Mouse (Mus musculus): ENCODE measurements around the gene Kcnd3.

Gene Kcnd3

DNA sequence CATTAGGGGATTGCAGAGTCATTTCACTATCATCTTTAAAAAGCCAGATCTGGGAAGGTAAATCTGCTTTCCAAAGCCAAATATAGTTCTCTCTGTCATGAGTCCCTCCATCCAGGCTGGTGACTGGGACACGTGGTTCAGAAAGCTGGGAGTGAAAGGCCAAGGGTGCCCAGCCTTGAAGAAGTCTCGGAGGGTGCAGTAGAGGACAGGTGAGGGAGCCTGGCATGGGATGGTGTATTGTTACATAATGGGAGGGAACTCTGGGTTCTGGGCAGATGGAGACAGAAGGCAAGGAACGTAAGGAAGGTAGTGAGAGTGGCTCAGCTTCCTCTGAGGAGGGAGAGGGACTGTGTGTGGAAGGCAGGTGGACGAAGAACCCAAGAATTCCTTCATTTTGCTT, 5.5 kb downstream of the Kcnd3 start:
- no peak for DNase-seq (ENCODE audit: low spot score)

DNA sequence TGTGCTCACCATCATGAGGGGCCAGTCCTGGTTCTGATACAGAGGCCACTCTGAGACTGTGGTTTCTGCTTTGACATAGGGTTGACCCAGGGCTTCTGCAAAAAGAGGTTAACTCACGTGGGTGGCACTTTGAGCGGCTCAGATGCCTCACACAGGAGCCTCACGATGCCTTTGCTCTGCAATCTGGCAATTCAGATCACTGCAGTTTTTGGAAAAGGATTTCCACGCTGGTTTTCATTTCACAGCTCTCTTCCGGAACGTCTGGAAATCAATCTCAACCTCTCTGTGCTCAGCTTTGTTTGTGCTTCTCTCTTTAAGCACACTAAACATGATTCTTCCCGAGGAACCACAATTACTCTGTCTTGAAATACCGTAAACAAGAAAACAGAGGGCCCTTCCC, 14.4 kb downstream of the Kcnd3 start:
- no peak for DNase-seq (ENCODE audit: low spot score)

DNA sequence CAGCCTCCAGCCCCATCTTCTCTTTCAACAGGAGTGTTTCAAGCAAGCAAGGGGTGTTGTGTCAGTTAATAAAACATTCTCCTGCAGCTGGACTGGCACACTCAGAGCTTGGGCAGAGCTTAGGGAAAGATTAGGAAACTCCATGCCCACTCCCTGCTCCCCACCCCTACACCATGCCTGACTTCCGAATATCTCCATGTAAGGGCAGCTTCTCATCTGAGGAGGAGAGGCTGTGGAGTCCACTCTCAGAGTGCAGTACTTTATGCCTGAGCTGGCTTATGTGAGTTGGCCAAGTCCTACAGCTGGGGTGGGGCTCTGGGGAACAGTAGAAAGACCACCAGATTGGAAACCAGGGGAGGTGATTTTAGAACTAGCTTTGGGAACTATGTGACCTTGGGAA, 20.4 kb downstream of the Kcnd3 start:
- DNase-seq (ENCODE audit: low spot score) = no peak

DNA sequence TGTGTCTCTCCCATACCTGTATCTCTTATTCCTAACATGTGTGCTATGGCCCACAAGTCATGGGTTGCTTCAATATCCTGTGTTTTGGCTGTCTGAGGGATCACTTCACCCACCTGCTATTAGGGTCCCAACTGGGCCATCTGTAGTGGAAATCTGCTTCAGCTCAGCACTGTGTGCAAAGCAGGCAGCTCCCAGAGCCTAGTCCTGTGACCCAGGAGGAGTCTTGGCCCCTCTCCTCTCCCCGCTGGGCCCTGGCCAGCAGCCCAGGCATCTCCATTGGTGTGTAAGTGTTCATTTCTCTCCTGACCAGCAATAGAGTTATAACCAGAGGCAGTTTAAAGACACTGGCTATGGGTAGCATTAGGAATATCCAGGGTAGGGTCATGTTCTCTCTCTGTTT, 24.3 kb downstream of the Kcnd3 start:
- DNase-seq (ENCODE audit: low spot score) = no peak

DNA sequence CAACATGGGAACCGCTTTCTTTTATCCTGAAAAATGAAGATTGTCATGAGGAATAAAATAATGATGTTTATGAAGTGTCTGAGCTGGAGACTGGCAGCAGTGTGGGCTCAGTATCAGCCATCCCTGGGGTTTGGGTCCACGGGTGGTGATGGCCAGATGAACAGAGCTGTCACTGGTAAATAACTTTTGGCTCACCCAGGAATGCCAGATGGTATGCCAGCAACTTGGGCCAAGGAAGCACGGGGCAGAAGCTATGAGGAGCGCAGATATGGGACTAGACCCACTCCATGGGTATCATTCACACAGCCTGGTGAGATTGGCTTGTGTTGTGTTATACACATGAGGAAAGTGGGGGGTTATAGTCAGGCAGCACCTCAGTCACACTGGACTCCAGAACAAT, 26.7 kb downstream of the Kcnd3 start:
- DNase-seq (ENCODE audit: low spot score) = no peak

DNA sequence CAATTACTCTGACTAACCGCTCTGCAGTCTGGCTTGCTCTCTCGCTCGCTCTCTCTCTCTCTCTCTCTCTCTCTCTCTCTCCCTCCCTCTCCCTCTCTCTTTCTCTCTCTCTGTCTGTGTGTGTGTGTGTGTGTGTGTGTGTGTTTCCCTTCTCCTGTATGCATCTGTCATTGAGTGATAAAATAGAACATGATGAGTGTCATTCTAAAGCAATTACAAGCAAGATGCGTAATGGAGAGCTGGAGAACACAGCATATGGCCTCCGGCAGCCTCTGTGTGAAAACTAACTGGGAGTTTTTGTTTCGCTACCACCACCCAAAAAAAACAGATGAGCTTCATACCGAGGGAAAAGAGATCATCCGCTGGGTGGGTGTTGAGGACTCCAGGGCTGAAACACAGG, 29.3 kb downstream of the Kcnd3 start:
- DNase-seq (ENCODE audit: low spot score) = peak; percentile 54

DNA sequence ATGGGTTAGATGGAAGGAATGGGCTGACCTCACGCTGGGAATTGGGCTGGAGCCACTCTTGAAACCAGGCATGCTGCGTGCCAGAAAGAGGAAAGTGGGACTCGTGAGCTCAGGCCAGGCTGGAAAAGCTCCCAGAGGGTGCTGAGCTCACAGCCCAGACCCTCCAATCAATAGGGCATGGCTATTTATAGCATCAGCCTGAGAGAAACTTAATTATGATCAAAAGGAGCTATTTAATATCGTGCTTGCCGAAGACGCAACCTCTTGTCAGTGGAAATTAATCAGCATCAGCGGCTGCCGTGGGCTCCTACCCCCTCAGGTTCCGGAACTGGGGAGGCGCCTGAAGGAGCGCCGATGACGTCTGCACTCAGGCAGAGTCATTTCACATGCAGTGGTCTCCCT, 31.5 kb downstream of the Kcnd3 start:
- DNase-seq (ENCODE audit: low spot score) = no peak

DNA sequence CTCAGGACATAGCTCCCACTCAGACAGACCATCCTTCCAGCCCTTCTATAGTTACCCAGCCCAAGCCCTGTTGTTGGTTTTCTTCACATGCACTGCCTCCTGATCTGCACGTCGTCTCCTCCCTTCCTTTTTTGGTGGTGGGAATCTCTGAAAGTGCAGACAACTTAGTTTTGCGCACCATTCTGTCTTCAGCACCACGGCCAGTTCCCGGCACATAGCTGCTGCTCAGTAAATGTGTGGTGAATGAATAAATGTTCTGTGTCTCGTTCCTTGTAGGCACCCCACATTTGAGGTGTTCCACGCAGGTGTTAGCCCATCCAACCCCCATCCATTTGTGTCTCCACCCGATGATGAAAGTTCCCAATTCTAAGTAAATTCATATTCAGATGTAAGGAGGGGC, 35.0 kb downstream of the Kcnd3 start:
- DNase-seq (ENCODE audit: low spot score) = no peak

DNA sequence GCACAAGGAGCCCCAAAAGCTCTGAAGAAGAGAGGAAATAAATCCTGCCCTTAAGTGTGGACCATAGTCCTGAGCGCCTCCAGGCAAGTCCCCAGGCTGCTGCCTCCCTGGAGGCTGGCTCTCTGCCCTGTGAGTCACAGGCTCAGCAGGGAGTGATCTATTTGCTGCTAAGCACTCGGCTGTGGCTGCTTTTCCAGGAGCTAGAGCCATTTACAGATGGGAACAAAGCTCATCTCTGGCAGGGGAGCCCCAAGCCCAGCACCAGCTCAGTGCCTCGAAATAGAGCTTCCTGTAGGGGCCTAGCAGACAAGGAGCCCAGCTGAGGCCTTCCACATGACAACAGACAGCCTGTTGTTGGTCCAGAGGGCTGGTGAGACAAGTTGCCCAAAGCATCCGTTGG, 37.5 kb downstream of the Kcnd3 start:
- peak; percentile 78 for DNase-seq (ENCODE audit: low spot score)

DNA sequence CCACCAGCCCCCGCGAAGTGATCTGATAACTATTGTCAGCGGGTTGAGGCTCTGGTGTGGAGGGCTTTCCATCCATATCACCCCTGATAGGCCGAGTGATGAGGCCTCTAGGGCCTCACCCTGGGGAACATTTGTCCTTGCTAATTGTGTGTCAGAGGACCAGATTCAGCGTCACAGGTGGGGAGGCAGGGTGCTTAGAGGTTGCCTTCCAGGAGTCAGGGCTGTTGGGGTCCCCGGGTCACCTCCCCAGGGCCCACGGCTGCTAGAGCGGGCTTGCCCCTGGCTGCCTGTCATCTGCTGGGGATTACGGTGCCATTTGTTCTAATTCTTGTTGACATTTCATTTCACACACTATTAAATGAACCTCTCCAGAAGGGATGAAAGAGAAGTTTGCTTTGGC, 42.8 kb downstream of the Kcnd3 start:
- no peak for DNase-seq (ENCODE audit: low spot score)

DNA sequence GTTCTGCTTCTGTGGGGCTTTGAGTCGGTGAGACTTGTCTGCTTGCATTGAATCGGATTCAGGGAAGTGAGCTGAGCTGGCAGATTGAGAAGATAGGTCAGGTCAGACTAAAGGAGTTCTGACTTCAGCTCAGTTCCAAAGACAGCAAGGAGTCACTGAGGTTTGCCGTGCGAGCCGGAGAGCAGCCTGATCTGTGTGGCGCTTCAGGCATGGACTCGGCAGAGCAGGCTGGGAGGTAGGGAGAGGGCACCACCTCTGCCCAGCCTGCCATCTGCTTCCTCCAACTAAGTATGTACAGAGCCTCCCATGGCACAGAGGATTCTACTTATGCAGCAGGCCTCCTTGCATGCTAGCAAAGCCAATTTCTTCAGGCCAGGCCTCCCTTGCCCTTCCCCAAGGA, 44.1 kb downstream of the Kcnd3 start:
- DNase-seq (ENCODE audit: low spot score) = no peak

DNA sequence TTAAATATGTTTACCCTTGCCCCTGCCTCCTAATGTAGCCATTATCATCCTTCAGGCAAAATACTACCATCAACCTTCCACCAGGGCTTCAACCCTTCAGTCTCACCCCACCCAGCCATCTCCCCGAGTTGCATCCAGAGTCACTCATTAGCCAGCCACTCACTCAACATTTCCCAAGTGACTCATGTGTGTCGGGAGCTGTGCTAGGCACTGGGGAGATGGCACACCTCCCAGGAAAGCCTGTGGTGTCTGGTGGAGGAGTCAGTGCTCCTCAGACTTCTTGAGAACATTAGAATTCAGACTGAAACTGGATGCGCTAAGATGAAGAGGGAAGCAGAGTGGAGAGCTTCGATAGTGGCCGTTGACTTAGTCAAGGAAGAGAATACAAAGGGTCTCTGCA, 44.8 kb downstream of the Kcnd3 start:
- no peak for DNase-seq (ENCODE audit: low spot score)

DNA sequence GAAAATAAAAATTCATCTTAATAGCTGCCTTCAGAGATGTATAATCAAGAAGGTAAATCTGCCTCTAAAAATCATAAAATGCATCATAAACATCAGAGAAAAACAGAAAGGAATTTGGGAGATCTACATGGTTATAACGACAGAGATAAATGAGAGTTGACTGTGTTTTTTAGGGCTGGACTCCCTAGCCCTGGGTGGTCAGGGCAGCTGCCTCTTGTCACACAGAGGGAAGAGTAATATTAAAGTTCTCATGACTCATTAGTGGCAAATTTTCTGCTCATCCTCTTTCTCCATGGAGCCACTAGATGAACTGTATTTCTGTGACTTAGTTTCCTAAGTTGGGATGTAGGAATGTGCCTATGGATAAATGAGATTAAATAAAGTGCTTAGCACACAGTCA, 48.9 kb downstream of the Kcnd3 start:
- no peak for DNase-seq (ENCODE audit: low spot score)

DNA sequence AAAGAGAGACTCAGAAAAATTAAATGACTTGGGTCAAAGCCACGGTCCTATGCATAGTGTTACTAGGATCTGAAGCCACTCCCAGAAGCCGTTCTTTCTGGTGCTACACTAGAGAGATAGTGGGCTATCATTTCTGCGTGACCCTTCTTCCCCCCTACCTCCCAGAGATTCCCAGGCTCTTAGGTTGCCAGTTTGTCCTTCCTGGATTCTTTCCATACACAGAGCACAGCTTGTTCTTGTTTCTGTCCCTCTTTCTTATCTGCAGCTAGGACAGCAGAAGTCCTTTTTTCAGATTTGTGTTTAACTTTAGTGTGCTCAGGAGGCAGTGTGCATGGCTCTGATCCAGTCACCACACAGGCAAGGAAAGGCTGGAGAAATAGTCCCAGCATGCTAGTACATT, 52.1 kb downstream of the Kcnd3 start:
- no peak for DNase-seq (ENCODE audit: low spot score)

DNA sequence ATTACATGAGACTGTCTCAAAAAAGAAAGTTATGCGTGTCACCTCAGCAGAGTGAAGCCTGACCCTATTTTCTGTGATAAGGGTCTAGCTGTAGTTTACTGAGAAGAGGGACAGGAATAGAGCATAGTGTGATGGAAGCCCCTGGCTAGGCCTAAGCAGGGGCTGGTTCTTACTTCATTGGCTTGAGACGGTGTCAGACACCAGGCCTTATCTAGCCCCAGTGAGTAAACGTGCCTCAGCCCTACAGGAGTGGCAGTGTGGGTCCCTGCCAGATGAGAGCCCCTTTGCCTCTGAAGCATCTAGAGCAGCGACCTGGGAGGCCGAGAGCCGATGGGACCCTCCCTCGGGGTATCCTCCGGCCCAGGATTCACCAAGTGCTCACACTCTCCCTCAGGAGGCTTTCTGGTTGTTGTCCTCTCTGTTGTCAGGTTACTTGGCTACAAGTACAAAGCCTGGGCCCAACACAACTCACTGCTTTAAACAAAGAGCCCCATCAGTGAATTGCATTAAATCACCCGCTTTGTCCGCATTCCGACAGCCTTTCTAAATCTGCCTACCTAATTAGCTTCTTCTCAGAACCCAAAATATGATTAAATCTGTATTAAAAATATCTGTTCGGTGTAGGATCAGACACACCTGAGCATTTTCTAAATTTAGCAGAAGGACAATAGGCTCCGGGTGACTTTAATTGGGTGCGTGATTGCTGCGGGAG, 53.2 kb downstream of the Kcnd3 start:
- DNase-seq (ENCODE audit: low spot score) = no peak

DNA sequence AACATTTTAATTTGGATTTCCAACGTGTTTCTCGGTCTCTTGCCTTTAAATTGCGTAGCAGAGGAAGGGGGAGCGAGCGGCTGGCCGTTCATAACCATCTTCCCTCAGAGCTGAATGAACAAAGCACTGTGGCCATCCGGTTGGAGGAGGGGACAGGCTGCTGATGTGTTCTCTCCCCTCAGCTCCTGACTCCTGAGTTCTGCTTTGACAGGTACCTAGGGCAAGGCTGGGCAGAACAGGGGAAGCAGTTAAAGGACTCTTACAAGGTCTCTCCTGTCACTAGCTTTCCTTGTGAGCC, 53.7 kb downstream of the Kcnd3 start:
- no peak for DNase-seq (ENCODE audit: low spot score)

DNA sequence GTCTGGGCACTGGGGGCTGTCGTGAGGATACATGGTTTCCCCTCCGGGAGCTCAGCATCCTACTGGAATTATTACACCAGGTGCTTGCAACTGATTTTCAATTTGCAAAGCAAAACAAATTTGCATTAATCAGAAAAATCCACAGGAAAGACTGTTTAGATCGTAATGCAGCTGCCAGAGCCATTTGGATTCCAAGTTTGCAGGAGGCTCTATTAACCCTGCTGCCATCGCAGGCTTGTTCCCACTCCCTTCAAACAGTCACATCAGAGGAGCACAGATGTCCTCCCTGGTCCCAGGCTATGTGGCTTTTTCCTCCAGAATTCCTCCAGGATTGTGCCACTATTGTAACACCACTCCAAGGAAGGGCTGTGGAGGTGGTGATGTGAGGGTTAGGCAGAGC, 54.5 kb downstream of the Kcnd3 start:
- no peak for DNase-seq (ENCODE audit: low spot score)

DNA sequence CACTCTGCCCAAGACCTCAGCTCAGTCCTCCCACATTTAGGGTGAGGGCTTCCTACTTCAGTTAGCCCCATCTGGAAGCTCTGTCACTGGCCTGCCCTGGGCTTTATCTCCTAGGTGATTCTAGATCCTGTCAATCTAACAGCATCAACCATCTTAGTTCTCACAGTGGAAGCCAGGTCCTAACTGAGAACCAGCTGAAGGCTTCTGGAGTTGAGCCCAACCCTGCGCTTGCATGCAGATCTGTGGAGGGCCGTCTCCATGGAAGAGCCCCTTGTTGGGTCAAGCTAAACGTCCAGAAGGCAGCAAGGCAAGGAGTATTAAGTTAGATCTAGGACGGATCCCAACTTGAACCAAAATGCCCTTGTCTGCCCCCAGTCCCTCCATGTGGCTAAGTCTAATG, 57.2 kb downstream of the Kcnd3 start:
- no peak for DNase-seq (ENCODE audit: low spot score)

DNA sequence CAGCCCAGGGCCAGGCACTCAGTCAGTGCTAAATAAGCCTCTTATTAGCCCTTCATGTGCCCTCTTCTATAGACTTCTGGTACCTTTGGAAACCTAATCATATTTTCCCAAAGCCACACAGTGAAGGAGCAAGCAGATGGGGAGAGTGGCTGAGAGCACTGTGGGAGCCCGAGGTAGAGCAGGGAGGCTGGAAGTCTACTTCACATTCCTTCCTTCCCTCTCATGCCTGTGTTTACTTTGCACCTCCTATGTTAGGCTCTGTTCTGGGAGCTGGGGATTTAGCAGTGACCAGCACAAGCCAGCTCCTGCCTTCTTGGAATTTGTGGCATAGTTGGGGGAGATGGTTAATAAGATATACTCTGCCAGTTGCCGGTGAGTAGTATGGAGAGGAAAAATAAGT, 59.7 kb downstream of the Kcnd3 start:
- no peak for DNase-seq (ENCODE audit: low spot score)

DNA sequence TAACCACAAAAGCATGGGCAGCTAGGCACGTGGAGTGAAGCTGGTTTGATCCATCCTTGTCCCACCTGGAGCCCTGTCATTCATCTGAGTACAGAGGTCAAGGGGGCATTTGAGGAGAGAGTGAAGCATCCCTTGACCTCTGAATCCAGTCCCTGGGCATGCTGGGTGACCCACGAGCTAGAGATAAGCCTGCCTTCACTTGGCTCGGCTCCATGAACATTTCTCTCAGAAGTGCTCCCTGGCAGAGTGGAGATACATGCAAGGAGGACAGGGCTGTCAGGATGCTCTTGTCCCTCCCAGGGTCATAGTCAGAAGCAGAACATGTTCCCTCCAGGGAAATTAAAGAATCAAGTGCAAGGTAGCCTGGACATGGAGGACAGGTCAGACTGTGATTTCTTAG, 62.1 kb downstream of the Kcnd3 start:
- no peak for DNase-seq (ENCODE audit: low spot score)

DNA sequence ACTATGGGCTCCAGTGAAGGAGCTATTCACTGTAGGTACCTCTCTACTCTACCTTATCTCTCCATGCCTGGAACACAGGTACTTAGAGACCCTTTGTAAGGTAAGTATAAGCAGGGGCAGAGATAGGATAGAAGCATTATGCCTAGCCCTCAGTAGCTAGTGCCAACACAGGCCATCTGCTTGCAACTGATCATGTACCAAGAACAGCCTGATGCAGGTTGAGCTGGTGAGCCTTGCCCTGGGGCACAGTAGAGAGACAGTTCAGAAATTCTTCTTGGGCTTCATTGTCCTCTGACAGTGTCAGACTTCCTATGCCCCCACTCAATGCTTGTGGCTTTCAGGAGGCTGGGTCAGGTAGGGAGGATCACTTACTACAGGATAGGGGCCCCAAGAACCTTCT, 62.9 kb downstream of the Kcnd3 start:
- DNase-seq (ENCODE audit: low spot score) = no peak

DNA sequence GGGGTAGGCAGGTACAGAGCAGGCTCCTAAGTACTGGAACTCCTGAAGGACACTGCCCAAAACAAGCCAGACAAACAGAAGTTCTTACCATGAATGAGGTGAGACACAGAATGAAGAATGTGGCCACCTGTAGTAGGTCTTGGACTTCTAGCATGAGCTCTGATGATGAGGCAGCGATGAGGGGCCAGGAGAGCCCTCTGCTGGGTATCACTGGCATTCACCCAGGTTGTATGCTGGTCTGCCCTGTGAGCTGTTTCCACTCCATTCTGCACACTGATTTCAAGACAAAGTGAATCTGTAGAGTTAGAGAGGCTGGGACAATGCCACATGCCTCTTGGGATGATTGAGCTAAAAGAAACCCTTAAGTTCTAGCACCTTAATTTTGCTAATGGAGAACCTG, 63.5 kb downstream of the Kcnd3 start:
- no peak for DNase-seq (ENCODE audit: low spot score)

DNA sequence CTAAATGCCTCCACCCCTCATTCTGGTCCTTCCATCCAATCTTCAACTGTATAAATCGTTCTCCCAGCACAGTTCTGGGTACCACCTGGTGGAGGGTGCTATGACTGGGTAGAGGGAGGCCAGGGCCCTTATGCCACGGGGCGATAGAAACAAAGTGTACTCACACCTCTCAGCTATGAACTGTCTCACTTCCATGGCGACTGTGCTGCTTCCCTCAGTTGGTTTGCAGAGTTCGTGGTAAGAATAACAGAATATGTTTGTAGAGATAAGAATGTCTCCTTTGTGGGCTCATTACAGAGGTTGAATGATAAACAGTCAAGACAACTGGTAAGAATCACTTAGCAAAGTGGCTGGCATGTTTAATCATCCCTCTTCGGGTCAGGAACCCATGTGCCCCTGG, 68.3 kb downstream of the Kcnd3 start:
- no peak for DNase-seq (ENCODE audit: low spot score)

DNA sequence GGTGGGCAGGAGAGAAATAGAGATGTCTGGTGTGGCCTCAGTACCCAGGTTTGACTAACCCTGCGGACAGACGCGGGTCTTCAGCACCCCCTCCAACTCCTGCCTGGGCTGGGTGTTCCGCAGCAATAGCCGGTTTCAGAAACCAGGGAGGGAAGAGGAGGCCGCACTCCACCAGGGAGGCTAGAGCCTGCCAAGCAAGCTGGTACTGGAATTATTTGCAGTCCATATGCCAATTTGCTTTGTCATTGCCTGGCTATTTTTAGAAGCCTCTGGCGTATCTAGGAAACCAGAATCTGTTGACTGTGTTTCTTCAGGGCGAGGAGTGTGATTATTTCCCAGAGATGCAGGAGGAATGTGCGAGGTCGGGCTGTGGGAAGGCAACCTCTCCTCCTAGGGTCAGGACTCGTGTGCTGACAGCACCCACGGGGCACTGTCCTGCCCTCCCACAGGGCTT, 69.1 kb downstream of the Kcnd3 start:
- DNase-seq (ENCODE audit: low spot score) = peak; percentile 81

DNA sequence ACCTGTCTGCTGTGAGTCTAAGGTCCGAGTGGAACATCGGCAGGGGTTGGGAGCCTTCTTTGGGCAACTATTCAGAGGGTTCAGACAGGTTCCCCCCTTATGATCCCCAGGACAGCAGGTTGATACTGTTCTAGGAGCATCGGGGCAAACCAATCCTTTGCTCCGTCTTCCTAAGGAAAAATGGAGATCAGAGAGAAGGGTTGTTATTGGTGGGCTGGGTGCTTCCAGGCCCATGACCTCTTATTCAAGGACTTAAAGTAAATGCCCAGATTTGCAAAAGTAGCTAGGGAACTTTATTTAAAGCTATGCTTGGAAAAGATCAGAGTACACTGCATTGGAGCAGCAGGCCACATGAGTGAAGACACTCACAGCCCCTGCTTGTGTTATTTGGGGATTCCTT, 69.5 kb downstream of the Kcnd3 start:
- DNase-seq (ENCODE audit: low spot score) = no peak
